8 mouse cellular contexts compared by ENCODE assay signal in genomic region chr17:47141843-47142215, GRCm38 (mm10).
DNase-seq lines count a peak whose midpoint lies in the region; ATAC-seq and TF ChIP-seq lines count a peak whose summit lies in the region.

No protein-coding gene starts in this region.

- no peak for DNase-seq in liver, adult 2 months (ENCODE audit: extremely low read depth, low read depth, low spot score)
- no peak for DNase-seq in liver
- peak; percentile 57 for DNase-seq in brain, embryonic 14.5 days (ENCODE audit: low read depth)
- no peak for DNase-seq in heart, embryonic 10.5 days (ENCODE audit: low spot score)
- peak; percentile 48 for DNase-seq in kidney, postnatal 0 days (ENCODE audit: low spot score)
- DNase-seq in thymus, postnatal 4 days: peak; percentile 51
- no peak for DNase-seq in adipocyte (ENCODE audit: low spot score)

- H3K27ac ChIP-seq in liver, adult 2 months (replicated peaks; ENCODE audit: insufficient read depth, low read depth, low read length): no peak overlapping the region
- H3K27ac ChIP-seq in heart, embryonic 10.5 days: peak overlapping the region; percentile 92
- H3K27ac ChIP-seq in kidney, postnatal 0 days: peak overlapping the region; percentile 98
- H3K27ac ChIP-seq in midbrain, embryonic 15.5 days: peak overlapping the region; percentile 99

- peaks cover 9% of the 10 kb centered on the region; the same call in 1 of the 2 replicates for H3K27me3 ChIP-seq in liver, adult 2 months (ENCODE audit: control insufficient read depth, insufficient read depth, low read length)
- H3K27me3 ChIP-seq in heart, embryonic 10.5 days (ENCODE audit: insufficient read depth, poor library complexity, severe bottlenecking): no peaks in the 10 kb centered on the region
- no peaks in the 10 kb centered on the region for H3K27me3 ChIP-seq in kidney, postnatal 0 days (ENCODE audit: insufficient read depth, low read length)
- H3K27me3 ChIP-seq in midbrain, embryonic 15.5 days (replicated peaks): no peaks in the 10 kb centered on the region

- H3K36me3 ChIP-seq in liver, adult 2 months (ENCODE audit: control insufficient read depth, insufficient read depth, low read length): no peaks in the 10 kb centered on the region
- peaks cover 3% of the 10 kb centered on the region; the same call in 1 of the 2 replicates for H3K36me3 ChIP-seq in heart, embryonic 10.5 days
- H3K36me3 ChIP-seq in kidney, postnatal 0 days (ENCODE audit: insufficient read depth, low read length): no peaks in the 10 kb centered on the region
- no peaks in the 10 kb centered on the region for H3K36me3 ChIP-seq in midbrain, embryonic 15.5 days (replicated peaks)

- H3K4me2 ChIP-seq in kidney, postnatal 0 days (ENCODE audit: low read length): peak overlapping the region; percentile 82
- H3K4me2 ChIP-seq in midbrain, embryonic 15.5 days: peak overlapping the region; percentile 79

- TF ChIP-seq POLR2A in liver, adult 2 months (IDR thresholded peaks at IDR 0.05; ENCODE audit: extremely low read depth, insufficient read depth, low read length): no peak
- no peak for TF ChIP-seq POLR2A in brain, embryonic 14.5 days (IDR thresholded peaks at IDR 0.05; ENCODE audit: borderline replicate concordance, extremely low read depth, insufficient read depth, insufficient read length, poor library complexity, severe bottlenecking)

- no peak for TF ChIP-seq CTCF in liver, adult 2 months (IDR thresholded peaks at IDR 0.05; ENCODE audit: low read depth, low read length)
- TF ChIP-seq CTCF in brain, embryonic 14.5 days (IDR thresholded peaks at IDR 0.05; ENCODE audit: borderline replicate concordance, extremely low read depth, insufficient read depth, insufficient read length): no peak
- no peak for TF ChIP-seq CTCF in kidney, postnatal 0 days (IDR thresholded peaks at IDR 0.05; ENCODE audit: low read depth)

- 9% methylated on average over 12 of the region's 12 CpGs for WGBS in liver, adult 2 months
- WGBS in heart, embryonic 10.5 days: under 1% methylated on average over 12 of the region's 12 CpGs
- WGBS in kidney, postnatal 0 days: under 1% methylated on average over 12 of the region's 12 CpGs
- WGBS in midbrain, embryonic 15.5 days: 0% methylated on average over 12 of the region's 12 CpGs

- H3K79me2 ChIP-seq in liver, adult 2 months (ENCODE audit: control insufficient read depth, insufficient read depth, low read length): no peaks in the 10 kb centered on the region

- H3K4me1 ChIP-seq in liver, adult 2 months (ENCODE audit: control insufficient read depth, insufficient read depth, low read length): 0 out of 2 replicates have a peak, but pooled peaks cover 3% of the 10 kb centered on the region
- peaks cover 32% of the 10 kb centered on the region for H3K4me1 ChIP-seq in heart, embryonic 10.5 days
- H3K4me1 ChIP-seq in kidney, postnatal 0 days (replicated peaks; ENCODE audit: insufficient read depth, low read length): peaks cover 18% of the 10 kb centered on the region
- peaks cover 55% of the 10 kb centered on the region for H3K4me1 ChIP-seq in midbrain, embryonic 15.5 days

- H3K4me3 ChIP-seq in liver, adult 2 months (ENCODE audit: insufficient read depth, low read depth, low read length): peak overlapping the region; percentile 76
- H3K4me3 ChIP-seq in heart, embryonic 10.5 days: peak overlapping the region; percentile 79
- peak overlapping the region; percentile 74 for H3K4me3 ChIP-seq in kidney, postnatal 0 days (replicated peaks; ENCODE audit: low read depth, low read length)
- peak overlapping the region; percentile 54 for H3K4me3 ChIP-seq in midbrain, embryonic 15.5 days

- peak overlapping the region; percentile 22; the same call in 1 of the 2 replicates for H3K9ac ChIP-seq in liver, adult 2 months (ENCODE audit: low read depth, low read length)
- H3K9ac ChIP-seq in kidney, postnatal 0 days (ENCODE audit: low read depth, low read length): peak overlapping the region; percentile 74
- peak overlapping the region; percentile 85 for H3K9ac ChIP-seq in midbrain, embryonic 15.5 days

- no peaks in the 10 kb centered on the region for H3K9me3 ChIP-seq in heart, embryonic 10.5 days
- H3K9me3 ChIP-seq in kidney, postnatal 0 days (replicated peaks; ENCODE audit: low read length): no peaks in the 10 kb centered on the region
- no peaks in the 10 kb centered on the region for H3K9me3 ChIP-seq in midbrain, embryonic 15.5 days

- no peak for ATAC-seq in kidney, postnatal 0 days (replicated peaks; ENCODE audit: low FRiP score, low read depth)
- no peak for ATAC-seq in midbrain, embryonic 15.5 days (replicated peaks)

Comparison
In these comparisons a context has a peak if more than half of its experiments do, and no peak if none do; other contexts are left out.
1. DNase-seq: peak in brain, embryonic 14.5 days (single experiment), kidney, postnatal 0 days (single experiment) and thymus, postnatal 4 days (single experiment); none in liver, adult 2 months (single experiment), liver (single experiment), heart, embryonic 10.5 days (single experiment) and adipocyte (single experiment).
2. H3K9ac ChIP-seq: peak in every context shown above with its lines; median percentile 85 in midbrain, embryonic 15.5 days; 74 in kidney, postnatal 0 days; 22 in liver, adult 2 months.
3. Peak in every context shown above with its lines, with median percentiles within 50 percentile points of each other: H3K4me3 ChIP-seq.